Mouse (Mus musculus) kidney, postnatal 14 days (tissue): ENCODE results near the gene Phc1.

ENCODE experiments used
- DNase-seq: peaks from one replicate; pipeline ENCODE4 v3.0.0; 2022; ENCODE audit warnings: mixed read lengths

Phc1 gene

DNA sequence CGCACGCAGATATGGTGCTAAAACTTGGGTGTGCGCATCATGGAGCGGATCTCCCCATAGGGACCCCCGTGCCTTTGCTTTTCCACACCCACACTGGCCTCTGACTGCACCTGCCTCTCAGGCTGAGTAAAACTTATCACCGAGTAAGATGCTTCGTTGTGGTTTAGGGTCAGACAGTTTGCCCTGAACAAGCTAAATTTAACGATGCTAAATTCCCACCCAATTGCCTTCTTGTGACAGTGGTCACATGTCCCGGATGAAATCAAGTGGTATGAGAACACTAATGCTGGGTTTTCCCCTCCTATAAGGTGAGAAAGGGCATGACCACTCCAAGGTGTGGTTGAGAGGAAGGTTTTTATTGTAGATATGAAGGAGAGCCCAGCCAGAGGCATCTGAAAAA, 46.6 kb downstream of the Phc1 start:
- no peak for DNase-seq

DNA sequence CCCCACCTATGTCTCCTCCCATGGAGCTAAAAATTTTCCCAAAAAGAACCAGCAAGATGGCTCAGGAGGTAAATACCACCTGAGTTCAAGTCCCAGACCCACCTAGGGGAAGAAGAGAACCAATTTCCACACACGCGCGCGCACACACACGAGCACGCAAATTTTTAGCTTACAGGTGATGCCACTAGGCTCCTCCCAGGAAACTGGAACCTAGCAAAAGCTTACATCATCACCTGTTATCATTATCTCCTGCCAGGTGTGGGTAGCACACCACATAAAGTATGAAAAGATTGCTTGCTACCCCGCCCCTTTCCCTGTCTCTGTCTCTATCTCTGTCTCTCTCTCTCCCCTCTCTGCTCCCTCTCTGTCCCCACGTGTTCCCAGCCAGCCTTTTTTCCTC, 47.2 kb downstream of the Phc1 start:
- DNase-seq: no peak

DNA sequence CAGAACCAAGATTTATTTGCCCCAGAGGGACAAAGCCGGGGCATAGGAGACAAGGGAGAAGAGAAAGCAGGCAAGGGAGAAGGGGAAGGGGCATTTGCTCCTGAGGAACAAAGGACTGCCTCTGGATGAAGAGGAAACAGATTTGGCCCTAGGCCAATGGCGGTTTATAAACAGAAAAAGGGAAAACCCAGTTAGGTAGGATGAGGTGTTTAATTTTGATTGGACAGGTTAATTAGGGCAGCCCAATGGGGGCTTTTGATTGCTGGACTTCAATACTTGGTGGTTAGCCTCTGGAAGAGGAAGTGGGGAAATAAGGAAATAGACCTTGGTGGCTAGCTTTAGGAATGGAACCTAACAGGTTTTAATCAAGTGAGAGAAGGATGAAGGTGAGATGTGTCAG, 48.2 kb downstream of the Phc1 start:
- DNase-seq: no peak

DNA sequence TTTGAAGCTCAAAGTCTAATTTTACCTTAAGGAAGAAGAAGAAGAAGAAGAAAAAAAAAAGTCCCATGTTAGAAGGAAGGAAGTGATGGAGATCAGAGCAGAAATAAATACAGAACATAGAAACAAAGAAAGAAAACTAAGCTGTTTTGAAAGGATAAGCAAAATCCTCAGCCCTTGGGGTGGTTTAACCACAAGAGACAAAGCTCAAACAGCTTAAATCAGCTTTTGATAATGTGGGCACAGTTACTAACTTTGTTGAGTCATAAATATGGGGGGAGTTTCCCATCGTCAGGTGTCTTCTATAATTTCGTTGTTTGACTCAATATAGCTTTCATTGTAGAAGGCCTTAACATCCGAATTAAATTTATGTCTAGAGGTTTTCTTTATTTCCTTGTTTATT, 48.6 kb downstream of the Phc1 start:
- DNase-seq: no peak

DNA sequence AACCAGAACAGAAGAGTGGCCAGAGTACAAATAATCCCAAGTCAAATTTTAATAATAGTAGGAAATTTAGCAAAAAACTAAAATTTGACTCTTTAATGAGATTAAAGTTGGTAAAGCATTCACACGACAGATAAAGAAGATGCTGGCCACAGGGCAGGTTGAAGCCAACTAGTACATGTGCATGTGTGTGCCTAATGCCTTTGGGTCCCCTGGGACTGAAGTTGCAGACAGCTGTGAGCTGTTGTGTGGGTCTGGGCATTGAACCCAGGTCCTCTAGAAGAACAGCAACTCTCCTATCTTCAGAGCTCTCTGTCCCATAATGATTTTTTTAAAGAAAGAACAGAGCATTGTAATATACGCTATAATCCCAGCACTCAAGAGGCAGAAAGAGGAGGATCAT, 49.1 kb downstream of the Phc1 start:
- no peak for DNase-seq

DNA sequence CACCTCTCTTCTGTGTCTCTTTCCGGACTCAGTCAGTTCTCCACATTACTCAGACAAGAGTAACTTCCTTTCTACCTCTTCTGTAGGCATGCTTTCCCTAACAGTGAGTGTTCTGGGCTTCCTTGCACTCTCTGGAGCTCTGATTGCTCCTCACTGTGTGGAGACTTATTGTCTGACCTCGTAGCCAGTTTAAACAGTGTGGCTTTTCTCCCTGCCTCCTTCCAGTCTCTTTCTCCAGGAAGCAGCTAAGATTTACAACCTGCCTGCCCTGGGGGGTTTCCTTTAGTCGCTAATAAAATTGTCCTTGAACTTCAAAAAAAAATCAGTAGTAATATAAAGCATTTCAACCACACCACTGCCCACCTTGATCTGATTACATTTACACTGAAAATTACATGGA, 50.1 kb downstream of the Phc1 start:
- DNase-seq: no peak

DNA sequence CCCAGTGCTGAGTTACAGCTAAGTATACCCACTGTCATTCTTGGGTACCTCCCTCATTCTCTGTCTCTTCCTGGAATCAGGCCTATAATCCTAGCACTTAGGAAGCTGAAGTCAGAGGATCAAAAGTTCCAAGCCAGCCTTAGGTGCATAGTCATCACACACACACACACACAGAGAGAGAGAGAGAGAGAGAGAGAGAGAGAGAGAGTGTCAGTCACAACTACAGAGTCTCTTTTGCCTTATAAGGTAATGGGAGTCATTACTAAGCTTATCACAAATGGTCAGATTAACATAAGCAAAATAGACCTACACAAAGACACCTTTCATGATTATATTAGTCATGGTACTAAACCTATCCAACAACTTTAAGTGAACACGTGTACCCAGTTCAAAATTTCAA, 51.0 kb downstream of the Phc1 start:
- DNase-seq: no peak

DNA sequence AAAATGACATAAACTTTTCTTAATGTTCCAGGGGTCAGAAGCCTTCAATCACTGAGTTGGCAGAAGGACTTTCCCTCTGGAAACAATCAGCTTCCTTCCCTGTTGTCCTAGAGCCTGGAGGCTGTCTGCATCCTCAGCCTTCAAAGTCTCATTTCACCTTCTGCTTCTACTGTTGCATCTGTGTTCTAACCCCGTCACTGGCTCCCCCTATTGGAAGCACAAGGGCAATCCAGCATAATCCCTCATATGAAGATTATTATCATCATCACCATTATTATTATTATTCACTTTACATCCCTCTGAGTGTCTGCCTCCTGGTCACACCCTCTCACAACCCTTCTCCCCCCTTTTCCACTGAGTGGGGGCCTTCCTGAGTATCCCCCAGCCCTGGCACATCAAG, 52.1 kb downstream of the Phc1 start:
- no peak for DNase-seq

DNA sequence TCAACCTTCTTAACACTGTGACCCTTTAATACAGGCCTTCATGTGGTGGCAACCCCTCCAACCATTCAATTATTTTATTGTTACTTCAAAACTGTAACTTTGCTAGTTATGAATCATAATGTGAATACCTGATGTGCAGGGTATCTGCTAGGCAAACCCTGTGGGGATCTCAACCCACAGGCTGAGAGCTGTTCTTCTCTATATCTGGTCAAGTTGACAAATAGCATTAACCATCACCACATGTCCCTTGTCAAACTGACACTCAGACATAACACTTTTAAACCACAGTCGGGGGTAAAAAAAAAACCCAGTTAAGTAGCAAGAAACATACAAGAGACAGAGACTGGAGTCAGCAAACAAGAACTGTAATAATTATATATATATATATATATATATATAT, 55.5 kb downstream of the Phc1 start:
- DNase-seq: no peak

DNA sequence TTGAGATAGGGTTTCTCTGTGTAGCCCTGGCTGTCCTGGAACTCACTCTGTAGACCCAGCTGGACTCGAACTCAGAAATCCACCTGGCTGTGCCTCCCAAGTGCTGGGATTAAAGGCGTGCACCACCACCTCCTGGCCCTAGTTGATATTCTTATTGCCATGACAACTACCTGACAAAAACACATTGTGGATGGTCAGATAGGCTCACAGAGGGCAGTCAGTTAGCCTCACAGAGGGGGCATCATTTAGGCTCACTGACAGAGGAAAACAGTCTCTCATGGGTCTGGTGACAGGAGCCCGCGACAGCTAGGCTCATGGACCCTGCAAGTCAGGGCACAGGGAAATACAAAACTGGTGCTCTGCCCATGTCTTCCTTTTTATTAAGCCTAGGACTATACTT, 56.1 kb downstream of the Phc1 start:
- no peak for DNase-seq

DNA sequence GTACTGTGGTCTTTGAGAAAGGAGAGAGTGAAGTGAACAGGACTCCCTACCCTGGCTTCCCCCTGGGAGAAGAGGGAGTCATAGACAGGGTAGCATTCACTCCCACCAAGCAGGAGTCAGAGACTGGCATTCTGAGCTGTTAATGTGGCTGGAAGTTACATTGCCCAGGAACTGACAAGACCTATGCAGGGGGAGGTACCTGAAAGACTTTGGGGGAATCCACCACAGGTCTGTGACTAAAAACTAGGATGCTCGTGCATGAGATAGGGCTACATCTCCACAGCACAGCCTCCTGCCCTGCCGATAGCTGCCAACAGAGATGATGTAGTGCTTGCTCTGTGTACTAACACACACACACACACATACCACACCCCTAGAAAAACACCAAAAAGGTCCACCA, 56.9 kb downstream of the Phc1 start:
- DNase-seq: no peak

DNA sequence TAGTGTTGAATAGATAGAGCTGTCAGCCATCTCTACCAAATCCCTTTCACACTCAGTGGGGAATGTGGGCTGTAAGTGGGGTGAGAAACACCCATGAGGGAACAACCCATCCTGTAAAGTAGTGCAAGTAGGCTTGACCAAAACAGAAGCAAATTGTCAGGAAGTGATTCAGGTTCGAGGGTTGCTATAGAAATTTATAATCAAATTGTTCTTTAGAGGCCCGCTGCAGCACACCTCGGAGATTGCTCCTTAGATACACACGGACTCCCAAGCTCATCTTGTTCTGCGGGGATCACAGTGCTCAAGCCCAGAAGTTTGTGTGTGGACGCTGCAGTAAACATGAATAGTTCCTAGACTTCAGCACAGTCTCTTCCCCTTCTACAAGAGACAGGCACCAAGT, 57.6 kb downstream of the Phc1 start, which contains the start of gene Klrg1:
TSS of gene Klrg1 (minus strand) at position 101 of the 400 bp plus-strand sequence.
- no peak for DNase-seq

DNA sequence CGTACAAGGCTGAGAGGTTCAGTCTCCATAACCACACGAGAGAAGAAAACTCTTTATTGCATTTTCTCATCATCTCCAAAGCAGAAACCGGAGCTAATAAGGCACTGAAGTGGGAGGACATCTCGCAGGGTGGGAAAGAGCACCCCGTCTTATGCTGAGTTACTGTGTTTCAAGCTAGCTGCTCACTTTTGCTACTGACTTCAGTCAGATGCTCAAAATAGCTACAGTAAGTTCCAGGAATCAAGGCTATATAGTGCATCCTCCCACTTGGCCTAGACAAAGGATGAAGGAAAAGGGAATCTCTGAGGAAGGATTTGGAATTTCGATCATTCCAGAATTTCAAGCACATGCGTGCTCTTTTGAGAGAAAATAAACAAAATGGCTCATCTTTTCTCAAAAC, 63.8 kb downstream of the Phc1 start:
- no peak for DNase-seq

DNA sequence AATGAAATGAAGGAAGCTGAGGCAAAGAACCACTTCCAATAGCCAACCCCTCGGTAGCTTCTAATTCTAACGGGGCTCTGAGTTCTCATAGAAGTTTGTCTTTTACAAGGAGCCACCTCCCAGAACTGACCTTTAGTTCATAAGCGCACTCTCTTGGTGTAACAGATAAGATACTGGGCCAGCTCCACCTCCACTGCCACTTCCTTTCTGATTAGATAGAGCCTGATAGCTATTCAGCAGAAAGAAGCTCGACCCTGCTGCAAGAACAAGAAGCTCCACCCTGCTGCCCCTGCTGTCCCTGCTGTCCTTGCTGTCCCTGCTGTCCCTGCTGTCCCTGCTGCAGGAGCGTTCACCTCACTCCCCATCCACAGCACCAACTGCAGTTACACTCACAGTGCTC, 65.8 kb downstream of the Phc1 start:
- no peak for DNase-seq

DNA sequence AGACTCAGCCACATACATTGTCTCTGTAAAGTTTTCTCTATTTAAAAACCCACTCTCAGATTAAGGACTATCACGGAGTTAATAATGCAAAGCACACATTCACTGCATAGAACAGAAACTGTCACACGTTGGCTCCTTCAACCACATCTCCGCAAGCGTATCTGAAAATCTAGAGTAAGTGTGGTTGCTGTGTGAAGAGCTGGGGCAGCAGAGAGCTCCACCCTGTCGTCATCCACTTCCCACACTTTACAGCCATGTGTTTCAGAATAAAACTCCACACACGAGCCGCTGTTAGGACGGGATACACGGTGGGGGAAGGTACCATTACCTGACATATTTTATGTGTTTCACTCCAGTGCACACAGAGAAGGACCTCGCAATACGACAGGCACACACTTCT, 70.2 kb downstream of the Phc1 start:
- no peak for DNase-seq

DNA sequence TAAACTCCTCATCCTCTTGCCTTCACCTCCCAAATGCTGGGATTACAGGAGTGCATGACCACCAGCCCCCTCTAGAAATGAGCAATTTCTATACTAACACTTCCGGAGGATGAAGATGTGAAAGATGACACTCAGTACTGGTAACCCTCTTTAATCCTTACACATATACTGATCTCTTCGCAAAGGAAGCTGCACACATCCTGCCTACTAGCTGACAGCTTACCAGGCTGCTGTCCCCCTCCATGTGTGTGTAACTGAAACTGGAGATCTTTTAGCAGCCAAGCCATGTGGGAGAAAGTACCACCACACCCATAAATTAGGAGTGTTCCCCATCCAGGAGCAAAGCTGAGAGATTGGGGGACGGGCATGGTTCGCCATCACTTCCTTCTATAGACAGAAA, 71.2 kb downstream of the Phc1 start:
- no peak for DNase-seq

DNA sequence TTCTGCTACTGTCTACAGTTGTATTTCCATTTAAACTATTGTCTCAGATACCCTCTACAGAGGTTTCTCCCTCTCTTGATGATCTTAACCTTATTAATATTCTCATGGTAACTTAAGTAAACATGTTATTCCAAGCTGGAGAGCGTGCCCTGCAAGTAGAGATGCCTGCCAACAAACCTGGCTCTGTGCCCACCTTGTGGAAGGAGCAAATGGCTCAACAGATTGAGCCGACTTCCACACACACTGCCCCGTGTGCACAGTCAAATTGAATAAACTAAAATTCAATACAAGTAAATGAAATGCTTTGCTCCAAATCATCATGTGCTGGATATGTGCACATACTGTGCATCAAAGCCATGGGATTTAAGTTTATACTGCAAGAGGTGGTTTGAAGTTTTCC, 71.8 kb downstream of the Phc1 start:
- DNase-seq: peak; percentile 66
